Mouse (Mus musculus) MEL (cell line): ENCODE results near the gene Gigyf1. TPM values are rescaled to one million over a fixed set of nuclear protein-coding genes. Genes with fewer than 3 reads are reported as not detected.

Experiments used
- DNase-seq: peaks from one replicate; pipeline ENCODE4 v3.0.0; 2011; ENCODE audit warnings: low read depth, low spot score
- H3K27ac ChIP-seq: 2 replicates; pipeline ENCODE4 v1.5.1; 2012; ENCODE audit warnings: low read depth, mild to moderate bottlenecking, control low read depth, low read length, moderate library complexity; ENCODE audit not compliant: control insufficient read depth
- H3K27me3 ChIP-seq, 2 experiments: fragments of 150-350 bp in 1 of 2; sonication (generic) in 1 of 2; 2 replicates each; pipeline ENCODE4 v1.6.1; 2012; ENCODE audit warnings: low read length in 2 of 2, mild to moderate bottlenecking in 2 of 2, improper control_type of control experiment in 1 of 2, moderate library complexity in 1 of 2; ENCODE audit not compliant: insufficient read depth in 2 of 2, control insufficient read depth in 1 of 2
- H3K36me3 ChIP-seq, 2 experiments: 2 replicates each; pipeline ENCODE4 v1.6.1; 2012 to 2014; ENCODE audit warnings: low read length in 2 of 2, improper control_type of control experiment in 1 of 2, inconsistent platforms in 1 of 2, mild to moderate bottlenecking in 1 of 2; ENCODE audit not compliant: insufficient read depth in 2 of 2, control insufficient read depth in 1 of 2
- H3K4me1 ChIP-seq, 2 experiments: fragments of 150-350 bp in 1 of 2; sonication (generic) in 1 of 2; 2 replicates each; pipeline ENCODE4 v1.6.1; 2012; ENCODE audit warnings: low read length in 2 of 2, improper control_type of control experiment in 1 of 2, mild to moderate bottlenecking in 1 of 2; ENCODE audit not compliant: insufficient read depth in 2 of 2, control insufficient read depth in 1 of 2
- H3K4me3 ChIP-seq, 2 experiments: fragments of 150-350 bp in 1 of 2; sonication (generic) in 1 of 2; 2 replicates each; pipeline ENCODE4 v1.5.1; 2012; ENCODE audit warnings: low read depth in 2 of 2, low read length in 2 of 2, mild to moderate bottlenecking in 2 of 2, moderate library complexity in 2 of 2, control low read depth in 1 of 2, improper control_type of control experiment in 1 of 2; ENCODE audit not compliant: control insufficient read depth in 1 of 2, insufficient read depth in 1 of 2
- H3K79me2 ChIP-seq: 2 replicates; pipeline ENCODE4 v1.6.1; 2012; ENCODE audit warnings: mild to moderate bottlenecking, low read length, moderate library complexity; ENCODE audit not compliant: control insufficient read depth, poor library complexity, insufficient read depth
- H3K9ac ChIP-seq: 2 replicates; pipeline ENCODE4 v1.6.1; 2012; ENCODE audit warnings: low read depth, mild to moderate bottlenecking, control low read depth, low read length, moderate library complexity; ENCODE audit not compliant: control insufficient read depth, poor library complexity, severe bottlenecking
- H3K9me3 ChIP-seq: fragments of 150-350 bp; sonication (generic); replicated peaks from 2 replicates; pipeline ENCODE4 v1.6.1; 2012; ENCODE audit warnings: mild to moderate bottlenecking, low read length, improper control_type of control experiment, moderate library complexity; ENCODE audit not compliant: insufficient read depth
- CHD1 ChIP-seq: IDR thresholded peaks from 2 replicates; pipeline ENCODE4 v1.6.1; 2012; ENCODE audit warnings: low read depth, mild to moderate bottlenecking, inconsistent platforms, low read length, improper control_type of control experiment
- CHD2 ChIP-seq: IDR thresholded peaks from 2 replicates; pipeline ENCODE4 v1.6.1; 2011; ENCODE audit warnings: low read length, improper control_type of control experiment
- CTCF ChIP-seq, 3 experiments: IDR thresholded peaks in 2 of 3; conservative IDR thresholded peaks in 1 of 3; 2 replicates each; pipeline ENCODE4 v1.5.1; 2011 to 2012; ENCODE audit warnings: low read length in 3 of 3, low read depth in 2 of 3, mild to moderate bottlenecking in 2 of 3, improper control_type of control experiment in 1 of 3, inconsistent platforms in 1 of 3, mixed read lengths in 1 of 3, moderate library complexity in 1 of 3; ENCODE audit not compliant: control insufficient read depth in 1 of 3, insufficient read depth in 1 of 3, poor library complexity in 1 of 3, severe bottlenecking in 1 of 3
- E2F4 ChIP-seq: IDR thresholded peaks from 2 replicates; pipeline ENCODE4 v1.6.1; 2011; ENCODE audit warnings: low read depth, low read length, improper control_type of control experiment, borderline replicate concordance
- EP300 ChIP-seq, 2 experiments: IDR thresholded peaks; 2 replicates each; pipeline ENCODE4 v1.6.1; 2011; ENCODE audit warnings: improper control_type of control experiment in 2 of 2, low read length in 2 of 2, low read depth in 1 of 2, mild to moderate bottlenecking in 1 of 2
- ETS1 ChIP-seq: IDR thresholded peaks from 2 replicates; pipeline ENCODE4 v1.6.1; 2012; ENCODE audit warnings: low read depth, mild to moderate bottlenecking, inconsistent platforms, low read length, improper control_type of control experiment, moderate library complexity
- GABPA ChIP-seq: IDR thresholded peaks from 2 replicates; pipeline ENCODE4 v1.6.1; 2012; ENCODE audit warnings: low read depth, mild to moderate bottlenecking, inconsistent platforms, low read length, improper control_type of control experiment, moderate library complexity
- HCFC1 ChIP-seq: IDR thresholded peaks from 2 replicates; pipeline ENCODE4 v1.6.1; 2012; ENCODE audit warnings: low read depth, mild to moderate bottlenecking, inconsistent platforms, low read length, improper control_type of control experiment, moderate library complexity
- JUND ChIP-seq: IDR thresholded peaks from 2 replicates; pipeline ENCODE4 v1.6.1; 2011; ENCODE audit warnings: low read depth, mild to moderate bottlenecking, improper control_type of control experiment, low read length
- MAFK ChIP-seq: IDR thresholded peaks from 2 replicates; pipeline ENCODE4 v1.6.1; 2011; ENCODE audit warnings: low read depth, mild to moderate bottlenecking, low read length, improper control_type of control experiment, borderline replicate concordance
- MAX ChIP-seq: IDR thresholded peaks from 2 replicates; pipeline ENCODE4 v1.6.1; 2011; ENCODE audit warnings: low read length, improper control_type of control experiment
- MAZ ChIP-seq: IDR thresholded peaks from 2 replicates; pipeline ENCODE4 v1.6.1; 2012; ENCODE audit warnings: low read depth, mild to moderate bottlenecking, inconsistent platforms, low read length, improper control_type of control experiment
- MEF2A ChIP-seq: IDR thresholded peaks from 2 replicates; pipeline ENCODE4 v1.6.1; 2014; ENCODE audit warnings: low read depth, mild to moderate bottlenecking, inconsistent platforms, low read length, improper control_type of control experiment; ENCODE audit not compliant: poor library complexity, insufficient replicate concordance, severe bottlenecking; ENCODE audit errors: extremely low read depth
- MXI1 ChIP-seq: IDR thresholded peaks from 2 replicates; pipeline ENCODE4 v1.6.1; 2011; ENCODE audit warnings: mild to moderate bottlenecking, low read depth, low read length, improper control_type of control experiment
- NELFE ChIP-seq: IDR thresholded peaks from 2 replicates; pipeline ENCODE4 v1.6.1; 2011; ENCODE audit warnings: low read depth, low read length, improper control_type of control experiment
- NRF1 ChIP-seq: IDR thresholded peaks from 2 replicates; pipeline ENCODE4 v1.6.1; 2014; ENCODE audit warnings: low read depth, mild to moderate bottlenecking, inconsistent platforms, low read length, improper control_type of control experiment, moderate library complexity; ENCODE audit not compliant: poor library complexity, insufficient read depth, severe bottlenecking
- POLR2A ChIP-seq, 2 experiments: IDR thresholded peaks; 2 replicates each; pipeline ENCODE4 v1.6.1; 2011 to 2012; ENCODE audit warnings: low read length in 2 of 2, mild to moderate bottlenecking in 2 of 2, control low read depth in 1 of 2, improper control_type of control experiment in 1 of 2, low read depth in 1 of 2, moderate library complexity in 1 of 2; ENCODE audit not compliant: control insufficient read depth in 1 of 2, insufficient read depth in 1 of 2, poor library complexity in 1 of 2
- POLR2AphosphoS2 ChIP-seq: IDR thresholded peaks from 2 replicates; pipeline ENCODE4 v1.6.1; 2011; ENCODE audit warnings: low read length, improper control_type of control experiment
- SIN3A ChIP-seq: IDR thresholded peaks from 2 replicates; pipeline ENCODE4 v1.6.1; 2012; ENCODE audit warnings: low read length, improper control_type of control experiment, inconsistent platforms
- SMC3 ChIP-seq: IDR thresholded peaks from 2 replicates; pipeline ENCODE4 v1.6.1; 2011; ENCODE audit warnings: low read depth, low read length, improper control_type of control experiment
- TBP ChIP-seq: IDR thresholded peaks from 2 replicates; pipeline ENCODE4 v1.8.0; 2011; ENCODE audit warnings: low read depth, low read length, improper control_type of control experiment
- TCF12 ChIP-seq: IDR thresholded peaks from 2 replicates; pipeline ENCODE4 v1.6.1; 2014; ENCODE audit warnings: low read depth, mild to moderate bottlenecking, inconsistent platforms, low read length, improper control_type of control experiment, moderate library complexity
- USF2 ChIP-seq, 2 experiments: IDR thresholded peaks; 2 replicates each; pipeline ENCODE4 v1.6.1; 2011 to 2012; ENCODE audit warnings: improper control_type of control experiment in 2 of 2, low read length in 2 of 2, borderline replicate concordance in 1 of 2, inconsistent platforms in 1 of 2, low read depth in 1 of 2, mild to moderate bottlenecking in 1 of 2; ENCODE audit not compliant: insufficient read depth in 1 of 2
- ZC3H11A ChIP-seq: IDR thresholded peaks from 2 replicates; pipeline ENCODE4 v1.6.1; 2012; ENCODE audit warnings: low read depth, mild to moderate bottlenecking, inconsistent platforms, low read length, improper control_type of control experiment
- ZKSCAN1 ChIP-seq: IDR thresholded peaks from 2 replicates; pipeline ENCODE4 v1.6.1; 2012; ENCODE audit warnings: low read depth, mild to moderate bottlenecking, inconsistent platforms, low read length, improper control_type of control experiment, moderate library complexity
- ZNF384 ChIP-seq: IDR thresholded peaks from 2 replicates; pipeline ENCODE4 v1.6.1; 2012; ENCODE audit warnings: low read depth, mild to moderate bottlenecking, inconsistent platforms, low read length, improper control_type of control experiment
- polyA plus RNA-seq, 2 experiments: library from polyadenylated mRNA; stranded (reverse) in 1 of 2; unstranded in 1 of 2; fragments of >175 nt in 1 of 2; fragments of >200 nt in 1 of 2; gene quantifications; 2 replicates each; pipeline versions ENCODE4 v1.2.1 to v1.2.4; 2012; ENCODE audit warnings: low replicate concordance in 2 of 2, low read depth in 1 of 2; ENCODE audit not compliant: insufficient read length in 2 of 2, insufficient read depth in 1 of 2, missing spikeins in 1 of 2
- total RNA-seq: library from RNA; depleted of rRNA; stranded (reverse); fragments of 300-350 nt; gene quantifications from 2 replicates; pipeline ENCODE4 v1.2.3, GENCODE M21; 2012

Gigyf1 gene
- total and polyA plus RNA-seq, 3 experiments = 5.1 to 24.6 TPM; not detected in 1

DNA sequence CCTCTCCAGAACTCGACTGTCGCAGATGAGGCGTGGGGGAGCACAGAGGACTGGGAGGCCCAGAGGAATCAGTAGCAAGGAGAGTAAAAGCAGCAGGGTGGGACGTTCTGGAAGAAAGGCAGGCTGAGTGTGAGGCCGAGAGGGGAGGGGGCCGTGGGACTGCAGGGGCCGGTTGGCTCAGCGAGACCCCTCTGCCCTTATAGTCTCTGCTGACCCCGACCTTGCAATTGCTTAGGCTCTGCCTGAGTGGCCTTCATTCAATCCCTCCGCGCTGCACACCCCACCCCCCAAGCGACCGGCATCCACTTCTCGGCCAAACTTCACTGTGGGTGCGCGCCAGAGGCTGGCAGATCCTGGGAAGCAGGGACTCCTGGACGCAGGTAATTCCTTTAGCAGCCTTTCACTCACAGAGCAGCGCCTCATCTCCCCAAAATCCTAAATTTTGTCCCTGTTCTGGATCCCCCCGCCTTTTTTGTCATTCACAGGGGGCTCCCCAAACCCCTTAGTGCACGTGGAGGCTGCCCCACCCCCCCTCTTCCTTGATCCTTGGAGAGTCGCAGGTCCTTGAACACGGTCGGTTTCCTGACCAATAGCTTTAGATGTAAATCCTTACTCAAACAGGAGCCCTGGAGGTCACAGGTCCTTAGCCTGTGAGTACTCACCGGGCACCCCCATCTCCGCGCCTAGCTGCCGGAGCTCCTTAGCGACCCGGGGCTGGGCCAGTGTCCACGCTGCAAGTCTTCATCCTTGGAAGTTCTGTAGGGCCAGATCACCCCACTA is 33.1 kb upstream of the Gigyf1 start:
- H3K36me3 ChIP-seq = no peaks in the 10 kb centered on the region
- no peak for DNase-seq
- no peaks in the 10 kb centered on the region for H3K79me2 ChIP-seq
- H3K4me1 ChIP-seq = no peaks in the 10 kb centered on the region
- no peak overlapping the region for H3K27ac ChIP-seq
- H3K9me3 ChIP-seq = no peaks in the 10 kb centered on the region
- H3K9ac ChIP-seq = no peak overlapping the region
- peaks cover 0 to 7% of the 10 kb centered on the region in 2 experiments; a peak in 2 of 4 replicates for H3K27me3 ChIP-seq
- TF ChIP-seq JUND (no peak), POLR2A (IDR thresholded peaks at IDR 0.05; ENCODE audit: control insufficient read depth in 1 of 2, insufficient read depth in 1 of 2, low read depth in 1 of 2, low read length in 2 of 2, poor library complexity in 1 of 2) (no peak), NELFE (no peak), POLR2AphosphoS2 (no peak), CHD1 (no peak), SIN3A (no peak), ZKSCAN1 (no peak), ZC3H11A (no peak), EP300 (IDR thresholded peaks at IDR 0.05; ENCODE audit: low read depth in 1 of 2, low read length in 2 of 2) (no peak), TBP (no peak), USF2 (IDR thresholded peaks at IDR 0.05; ENCODE audit: borderline replicate concordance in 1 of 2, insufficient read depth in 1 of 2, low read depth in 1 of 2, low read length in 2 of 2) (no peak), CHD2 (no peak), TCF12 (no peak), HCFC1 (no peak), ZNF384 (no peak), NRF1 (no peak), MAZ (no peak)
- no peak overlapping the region for H3K4me3 ChIP-seq

DNA sequence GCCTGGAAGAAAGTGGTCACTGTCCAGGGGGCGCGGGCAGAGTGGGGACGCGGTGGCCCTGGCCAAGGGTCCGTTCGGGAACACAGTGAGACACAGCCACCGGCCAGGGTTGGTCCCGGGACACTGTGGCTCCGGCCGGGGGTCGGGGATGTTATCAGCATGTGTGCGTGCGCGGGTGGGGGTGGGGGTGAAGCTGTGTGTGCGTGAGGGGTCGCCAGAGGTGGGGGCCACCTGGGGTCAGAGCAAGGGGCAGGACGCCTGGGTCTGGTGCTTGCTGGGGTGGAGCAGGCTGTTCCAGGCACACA is 32.5 kb upstream of the Gigyf1 start:
- Histone ChIP-seq H3K9me3 (no peaks in the 10 kb centered on the region), H3K4me3 (no peak overlapping the region), H3K27me3 (peaks cover 0 to 8% of the 10 kb centered on the region in 2 experiments; a peak in 2 of 4 replicates), H3K36me3 (no peaks in the 10 kb centered on the region), H3K9ac (no peak overlapping the region), H3K79me2 (no peaks in the 10 kb centered on the region), H3K4me1 (no peaks in the 10 kb centered on the region), H3K27ac (no peak overlapping the region)
- TF ChIP-seq MEF2A (no peak), HCFC1 (no peak), SIN3A (no peak), CHD1 (no peak), SMC3 (no peak), GABPA (no peak), MAX (no peak), MAFK (no peak), E2F4 (no peak), CTCF (IDR thresholded peaks at IDR 0.05 in 2 of 3, conservative IDR thresholded peaks at IDR 0.05 in 1 of 3; ENCODE audit: control insufficient read depth in 1 of 3, insufficient read depth in 1 of 3, low read depth in 2 of 3, low read length in 3 of 3, poor library complexity in 1 of 3, severe bottlenecking in 1 of 3) (no peak), POLR2AphosphoS2 (no peak), TCF12 (no peak), MXI1 (no peak), EP300 (IDR thresholded peaks at IDR 0.05; ENCODE audit: low read depth in 1 of 2, low read length in 2 of 2) (no peak), ETS1 (no peak)
- no peak for DNase-seq
